Mouse (Mus musculus): Measurements from ENCODE around the gene Ppfia2. TPM values are rescaled to one million over a fixed set of nuclear protein-coding genes. Genes with fewer than 3 reads are reported as not detected.

The Ppfia2 gene
- total RNA-seq, 4 experiments from 2014 or later = 61.4 to 69.0 (median 66.3) TPM

DNA sequence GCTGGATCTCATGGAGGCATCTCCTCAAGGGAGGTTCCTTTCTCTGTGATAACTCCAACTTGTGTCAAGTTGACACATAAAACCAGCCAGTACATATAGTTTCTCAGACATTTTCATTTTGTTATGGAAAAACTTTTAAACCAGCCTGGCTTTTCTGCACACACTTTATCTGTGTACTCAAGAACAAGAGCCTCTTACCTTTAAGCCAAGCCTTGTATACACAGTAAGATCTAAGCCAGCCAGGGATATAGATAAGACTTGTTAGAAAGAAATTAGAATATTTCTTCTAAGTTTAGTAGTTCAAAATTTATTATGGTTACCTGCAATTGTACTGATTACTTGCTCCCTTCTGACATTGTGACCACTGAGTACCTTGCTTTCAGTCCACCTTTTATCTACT is 444.1 kb downstream of the Ppfia2 start:
- no peak for DNase-seq (ENCODE audit: low spot score in 2 of 2)

DNA sequence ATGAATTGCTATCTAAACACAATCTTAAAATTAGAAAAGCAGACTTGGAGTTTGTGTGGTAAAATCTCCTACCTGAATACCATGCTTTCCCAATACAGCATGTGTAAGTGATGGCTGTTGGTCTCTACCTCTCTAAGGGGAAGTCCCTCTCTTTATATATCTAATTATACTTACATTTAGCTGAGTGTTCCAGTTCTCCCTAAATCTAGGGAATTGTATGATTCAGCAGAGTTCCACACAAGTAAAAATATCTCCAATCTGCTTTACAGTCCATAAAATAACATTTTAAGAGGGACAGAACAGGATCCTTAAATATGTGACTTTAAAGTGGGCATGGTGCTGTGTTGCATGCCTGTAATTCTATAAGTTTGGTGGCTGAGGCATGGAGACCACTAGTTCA is 444.7 kb downstream of the Ppfia2 start:
- DNase-seq (ENCODE audit: low spot score in 2 of 2) = no peak

DNA sequence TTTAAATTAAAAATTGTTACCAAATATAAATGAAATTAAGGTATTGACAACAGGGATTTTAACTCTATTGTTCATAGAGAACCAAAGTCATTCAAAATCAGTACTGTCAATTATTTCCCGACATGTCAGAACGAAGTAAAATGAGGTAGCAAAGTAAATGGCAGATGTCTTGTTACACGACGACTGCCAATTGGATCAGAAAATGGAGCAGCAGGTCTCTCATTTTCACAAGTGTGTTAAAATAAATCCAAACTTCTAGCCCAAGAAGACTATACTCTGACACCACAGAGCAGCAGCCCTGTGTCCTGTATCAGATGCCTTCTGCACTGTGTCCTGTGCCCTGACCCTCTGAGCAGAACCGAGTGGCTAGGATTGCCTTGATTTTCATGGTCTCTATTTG is 454.2 kb downstream of the Ppfia2 start:
- no peak for DNase-seq (ENCODE audit: low spot score in 2 of 2)

- DNase-seq (ENCODE audit: low spot score in 2 of 2) = no peak
Measured at GRCm38 (mm10) chr10:106924798-106925197, 454.7 kb downstream of the Ppfia2 start.

- DNase-seq (ENCODE audit: low spot score in 2 of 2) = no peak
Measured at GRCm38 (mm10) chr10:106928576-106929332, 458.6 kb downstream of the Ppfia2 start.

- DNase-seq (ENCODE audit: low spot score in 2 of 2) = no peak
Measured at GRCm38 (mm10) chr10:106932571-106933073, 462.5 kb downstream of the Ppfia2 start.

GRCm38 (mm10) chr10:106936996-106937395 is 466.9 kb downstream of the Ppfia2 start:
- no peak for DNase-seq (ENCODE audit: low spot score in 2 of 2)

- no peak for DNase-seq (ENCODE audit: low spot score in 2 of 2)
Measured at GRCm38 (mm10) chr10:106938851-106939250, 468.7 kb downstream of the Ppfia2 start.

GRCm38 (mm10) chr10:106939441-106939840 is 469.3 kb downstream of the Ppfia2 start:
- DNase-seq (ENCODE audit: low spot score in 2 of 2) = no peak

GRCm38 (mm10) chr10:106941380-106941779 is 471.2 kb downstream of the Ppfia2 start:
- no peak for DNase-seq (ENCODE audit: low spot score in 2 of 2)

DNA sequence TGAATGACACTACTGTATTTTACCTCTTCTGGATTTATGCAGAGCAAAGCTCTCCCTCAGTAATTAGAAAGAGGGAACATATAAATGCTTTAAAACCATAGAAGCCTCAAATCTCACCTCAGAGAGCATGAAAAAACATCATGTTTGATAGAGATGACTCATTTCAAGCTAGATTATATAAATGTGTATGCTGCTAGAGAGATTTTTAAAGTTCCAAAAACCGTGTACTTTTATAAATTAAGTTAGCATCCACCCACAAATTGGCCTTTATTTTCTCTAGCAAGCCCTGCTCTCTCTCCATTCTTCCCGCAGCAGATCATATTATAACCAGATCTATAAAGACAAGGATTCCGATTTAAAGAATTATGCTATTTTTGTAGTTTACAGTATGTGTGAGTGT is 488.9 kb downstream of the Ppfia2 start:
- DNase-seq (ENCODE audit: low spot score in 2 of 2) = no peak

DNA sequence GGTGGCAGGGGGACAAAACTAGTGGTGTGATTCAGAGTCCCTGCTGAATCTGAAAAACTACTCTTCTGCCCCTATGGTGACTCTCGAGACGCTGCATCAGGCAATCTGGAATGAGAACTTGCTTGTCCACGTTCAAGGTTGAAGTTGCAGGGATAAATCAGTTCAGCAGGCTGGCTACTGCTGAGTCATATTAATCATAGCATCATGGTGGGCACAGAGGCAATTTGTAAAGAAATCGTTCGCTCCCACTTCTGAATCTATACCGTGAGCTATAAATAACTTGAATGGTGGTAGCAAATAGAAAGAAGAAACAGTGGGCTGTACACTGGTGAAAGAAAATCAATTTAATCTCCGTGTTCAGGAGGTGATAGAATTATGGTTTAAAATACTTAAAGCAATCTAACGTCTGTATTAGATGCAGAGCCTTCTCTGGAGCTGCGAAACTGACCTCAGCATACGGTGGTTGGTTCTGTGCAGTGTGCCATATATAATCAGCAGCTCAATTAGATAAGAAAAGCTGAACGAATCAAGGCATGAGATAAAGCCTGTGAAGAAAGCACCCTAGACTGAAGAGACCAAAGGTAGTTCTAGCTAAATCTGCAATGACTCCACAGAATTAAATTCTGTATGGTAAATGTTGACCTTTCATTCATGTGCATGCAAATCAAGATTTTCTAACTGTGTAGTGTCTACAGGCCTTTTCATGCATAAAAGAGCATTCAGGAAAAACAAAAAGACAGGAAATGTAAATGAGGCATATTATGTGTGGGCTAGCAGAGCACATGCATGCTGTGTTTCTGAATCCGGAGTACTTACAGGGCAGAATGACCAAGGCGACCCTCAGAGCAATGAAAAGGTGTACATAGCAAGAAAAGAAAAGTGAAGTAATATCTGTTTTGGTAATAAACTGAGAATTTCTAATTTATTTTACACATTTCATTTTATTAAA is 505.3 kb downstream of the Ppfia2 start:
- no peak for DNase-seq (ENCODE audit: low spot score in 2 of 2)

Measured in left cerebral cortex, adult 8-10 months (tissue).